23 mouse cellular contexts compared by ENCODE assay signal in genomic region chr11:61222971-61223745, GRCm38 (mm10). TPM values are rescaled to one million over a fixed set of nuclear protein-coding genes. Genes with fewer than 3 reads are reported as not detected.
DNase-seq lines count a peak whose midpoint lies in the region; ATAC-seq and TF ChIP-seq lines count a peak whose summit lies in the region.
"Had no signal": no experiment of that assay in that cellular context is flagged by ENCODE, and none has a peak within 500 bp of the region (broad histone marks: within the 10 kb centered on the region; RNA-seq: fewer than 3 reads in every experiment).

No protein-coding gene starts in this region.

- no peak overlapping the region for H3K4me3 ChIP-seq in left cerebral cortex, adult 2 months
- H3K4me3 ChIP-seq: forebrain, embryonic 12.5 days; heart, embryonic 13.5 days; limb, embryonic 12.5 days; lung, embryonic 15.5 days; midbrain, embryonic 10.5 days; stomach, embryonic 15.5 days had no signal

- intact Hi-C loops in left cerebral cortex, adult 2 months (cut with DNase I): no loop called here

- H3K27ac ChIP-seq in left cerebral cortex, adult 2 months: peak overlapping the region; percentile 56
- H3K27ac ChIP-seq: forebrain, embryonic 12.5 days; hindbrain, embryonic 14.5 days; limb, embryonic 12.5 days; lung, embryonic 15.5 days; midbrain, embryonic 10.5 days; stomach, embryonic 15.5 days had no signal

- no peak for TF ChIP-seq CTCF in left cerebral cortex, adult 2 months (IDR thresholded peaks at IDR 0.05)

- peak; percentile 13 for DNase-seq in adrenal gland, postnatal 14 days
- DNase-seq in adrenal gland, adult 18-20 months (ENCODE audit: low spot score in 2 of 2): no peak
- DNase-seq in left cerebral cortex, adult 2 months (ENCODE audit: extremely low spot score in 1 of 2, low spot score in 2 of 2): no peak
- no peak for DNase-seq in left cerebral cortex, adult 11 months (ENCODE audit: low spot score)
- DNase-seq in lung, postnatal 36 days: peak; percentile 45
- DNase-seq in lung, postnatal 4 days: no peak
- DNase-seq in layer of hippocampus, postnatal 10 days (ENCODE audit: low spot score in 2 of 2): no peak
- DNase-seq: cerebellum, adult 2 months; cerebellum, postnatal 36 days; gastrocnemius, postnatal 14 days; kidney, postnatal 36 days; layer of hippocampus, adult 9-11 months; right cerebral cortex, postnatal 25 days had no signal

- no peak for ATAC-seq in cerebellum, adult (ENCODE audit: insufficient number of reproducible peaks, low FRiP score, low TSS enrichment)
- ATAC-seq: CD4-positive, CD25-positive, alpha-beta regulatory T cell, adult 4 months had no signal

RNA-seq across cellular contexts. Expression of gene Aldh3a1, which starts 15.8 kb away (rescaled TPM):
- 0.26 TPM in 1 of 2 replicates, not detected in the other for total RNA-seq in adrenal gland, postnatal 14 days (2021)
- total RNA-seq in adrenal gland, adult 18-20 months (2021): under 1 TPM in 1 of 2 experiments, not detected in 1; 0.70 TPM
- 1 to 10 TPM; 2.1 to 2.6 TPM for total RNA-seq in left cerebral cortex, adult 2 months (2021)
- total RNA-seq in layer of hippocampus, postnatal 10 days (2021): 1 to 10 TPM; 1.4 to 1.8 TPM
- total RNA-seq: adrenal gland, postnatal 4 days had no signal

RNA-seq across cellular contexts. Expression of gene Aldh3a2, which starts 44.1 kb away (rescaled TPM):
- 53.2 and 58.0 TPM in 2 replicates for total RNA-seq in adrenal gland, postnatal 14 days (2021)
- 10 to 100 TPM; 41.6 to 59.9 TPM for total RNA-seq in adrenal gland, adult 18-20 months (2021)
- total RNA-seq in left cerebral cortex, adult 2 months (2021): 10 to 100 TPM; 47.1 to 54.1 TPM
- total RNA-seq in layer of hippocampus, postnatal 10 days (2021): 10 to 100 TPM; 53.5 to 58.7 TPM

RNA-seq across cellular contexts. Expression of gene Usp22, which starts 48.3 kb away (rescaled TPM):
- total RNA-seq in adrenal gland, postnatal 14 days (2021): 53.0 and 58.2 TPM in 2 replicates
- total RNA-seq in adrenal gland, adult 18-20 months (2021): 10 to 100 TPM; 42.3 to 57.6 TPM
- 100 to 1,000 TPM; 194 to 209 TPM for total RNA-seq in left cerebral cortex, adult 2 months (2021)
- 100 to 1,000 TPM; 453 to 469 TPM for total RNA-seq in layer of hippocampus, postnatal 10 days (2021)

Comparison
In these comparisons a context has a peak if more than half of its experiments do, and no peak if none do; other contexts are left out.
1. DNase-seq: peak in adrenal gland, postnatal 14 days (single experiment) and lung, postnatal 36 days (single experiment); none in adrenal gland, adult 18-20 months (0 of 2), left cerebral cortex, adult 2 months (0 of 2), left cerebral cortex, adult 11 months (single experiment), lung, postnatal 4 days (0 of 2) and layer of hippocampus, postnatal 10 days (0 of 2).